Mouse (Mus musculus) hindbrain, embryonic 12.5 days (tissue): Measurements from ENCODE around the gene Atp1a1. TPM values are rescaled to one million over a fixed set of nuclear protein-coding genes. Genes with fewer than 3 reads are reported as not detected.
A peak's percentile ranks its signal among the peaks of the same experiment; 100 is the strongest.

Experiments used
- ATAC-seq: fragments of 200-750 bp; cut with Nextera tagmentation; 2 replicates; pipeline ENCODE4 v1.8.0; 2017; ENCODE audit warnings: moderate TSS enrichment; ENCODE audit not compliant: low FRiP score
- H3K27ac ChIP-seq: fragments of 300-500 bp; sonication (generic); 2 replicates; pipeline ENCODE4 v1.5.1; 2016; ENCODE audit warnings: mild to moderate bottlenecking
- H3K27me3 ChIP-seq: fragments of 300-500 bp; sonication (generic); 2 replicates; pipeline ENCODE4 v1.6.1; 2016; ENCODE audit warnings: mild to moderate bottlenecking
- H3K36me3 ChIP-seq: fragments of 300-500 bp; sonication (generic); 2 replicates; pipeline ENCODE4 v1.6.1; 2016; ENCODE audit warnings: mild to moderate bottlenecking
- H3K4me1 ChIP-seq: fragments of 300-500 bp; sonication (generic); 2 replicates; pipeline ENCODE4 v1.6.1; 2016
- H3K4me2 ChIP-seq: fragments of 300-500 bp; sonication (generic); replicated peaks from 2 replicates; pipeline ENCODE4 v1.6.1; 2016; ENCODE audit warnings: mild to moderate bottlenecking
- H3K4me3 ChIP-seq: fragments of 300-500 bp; sonication (generic); 2 replicates; pipeline ENCODE4 v1.5.1; 2016; ENCODE audit warnings: mild to moderate bottlenecking
- H3K9ac ChIP-seq: fragments of 300-500 bp; sonication (generic); 2 replicates; pipeline ENCODE4 v1.6.1; 2016; ENCODE audit warnings: mild to moderate bottlenecking, moderate library complexity
- H3K9me3 ChIP-seq: fragments of 300-500 bp; sonication (generic); replicated peaks from 2 replicates; pipeline ENCODE4 v1.6.1; 2016; ENCODE audit warnings: mild to moderate bottlenecking
- WGBS: fragments of 180-500 bp; shearing (Covaris S2); methylation state at CpG from one replicate; pipeline ENCODE4 v1.1.7; 2016; 5-methylcytosine and 5-hydroxymethylcytosine counted together
- polyA plus RNA-seq: library from polyadenylated mRNA; unstranded; fragments of >200 nt; fragmentation: Nextera tagmentation; extraction: Ambion mirVana; gene quantifications from 2 replicates; pipeline ENCODE4 v1.2.1, GENCODE M21; 2016

Atp1a1 gene
- polyA plus RNA-seq, 1 experiment from 2014 or later = 63.0 TPM

GRCm38 (mm10) chr3:101530928-101531327 lies 73.6 kb downstream of the Atp1a1 start:
- ATAC-seq = no peak
- no peaks in the 10 kb centered on the region for H3K27me3 ChIP-seq
- no peaks in the 10 kb centered on the region for H3K9me3 ChIP-seq
- no peak overlapping the region for H3K4me2 ChIP-seq
- H3K4me1 ChIP-seq = peaks cover 18% of the 10 kb centered on the region
- H3K27ac ChIP-seq = no peak overlapping the region
- no peak overlapping the region for H3K9ac ChIP-seq
- H3K36me3 ChIP-seq = no peaks in the 10 kb centered on the region
- 69% methylated on average over 10 of the region's 10 CpGs for WGBS
- no peak overlapping the region for H3K4me3 ChIP-seq

DNA sequence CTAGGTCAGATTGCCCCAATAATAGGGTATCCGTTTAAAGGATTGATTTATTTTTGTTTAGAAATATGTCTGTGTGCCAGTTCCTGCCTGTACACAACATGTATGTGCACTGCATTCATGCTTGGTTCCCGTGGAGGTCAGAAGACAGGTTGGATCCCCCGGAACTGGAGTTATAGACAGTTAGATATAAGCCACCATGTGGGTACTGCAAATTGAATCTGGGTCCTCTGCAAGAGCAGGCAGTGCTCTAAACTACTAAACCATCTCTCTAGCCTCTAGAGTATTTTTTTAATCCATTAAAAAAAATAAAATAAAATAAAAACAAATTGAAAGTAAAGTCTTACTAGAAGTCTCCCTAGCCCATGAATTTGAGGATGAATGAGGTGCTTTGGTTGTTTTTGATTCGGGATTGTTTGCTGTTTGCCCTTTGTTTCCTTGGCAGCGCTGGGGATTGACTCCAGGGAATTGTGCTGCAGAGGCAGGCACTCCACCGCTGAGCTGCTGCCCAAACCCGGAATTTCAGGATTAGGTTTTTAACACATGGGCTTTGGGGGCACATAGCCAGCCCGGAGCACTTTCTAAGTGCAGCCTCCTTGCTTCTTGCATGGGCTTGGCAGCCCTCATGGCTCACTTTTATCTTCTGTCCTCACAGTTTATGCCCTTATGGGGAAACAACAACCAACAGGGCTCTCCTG lies 75.4 kb downstream of the Atp1a1 start:
- Histone ChIP-seq H3K4me2 (peak overlapping the region; percentile 22; the same call in 1 of the 2 replicates), H3K9me3 (no peaks in the 10 kb centered on the region), H3K9ac (peak overlapping the region; percentile 18), H3K27me3 (no peaks in the 10 kb centered on the region), H3K4me1 (peaks cover 18% of the 10 kb centered on the region), H3K27ac (0 out of 2 replicates have a peak overlapping the region, but pooled peaks have one; percentile 17), H3K36me3 (no peaks in the 10 kb centered on the region), H3K4me3 (no peak overlapping the region)
- 0 out of 2 replicates have a peak, but pooled peaks have one; percentile 20 for ATAC-seq
- WGBS = 22% methylated on average over 8 of the region's 8 CpGs

GRCm38 (mm10) chr3:101528157-101528899 lies 76.2 kb downstream of the Atp1a1 start:
- H3K27ac ChIP-seq = peak overlapping the region; percentile 30; the same call in 1 of the 2 replicates
- peak; percentile 57 for ATAC-seq

GRCm38 (mm10) chr3:101526603-101527002 lies 77.9 kb downstream of the Atp1a1 start:
- no peaks in the 10 kb centered on the region for H3K27me3 ChIP-seq
- H3K36me3 ChIP-seq = no peaks in the 10 kb centered on the region
- no peak overlapping the region for H3K4me3 ChIP-seq
- no peaks in the 10 kb centered on the region for H3K9me3 ChIP-seq
- no peak overlapping the region for H3K4me2 ChIP-seq
- no peak overlapping the region for H3K9ac ChIP-seq
- 84% methylated on average over 11 of the region's 11 CpGs for WGBS
- H3K4me1 ChIP-seq = peaks cover 29% of the 10 kb centered on the region
- H3K27ac ChIP-seq = no peak overlapping the region
- no peak for ATAC-seq

More at GRCm38 (mm10) chr3:101528157-101528899, 76.2 kb downstream of the Atp1a1 start:
- no peak overlapping the region for H3K4me3 ChIP-seq
- 26% methylated on average over 6 of the region's 8 CpGs for WGBS
- no peak overlapping the region for H3K4me2 ChIP-seq
- no peaks in the 10 kb centered on the region for H3K9me3 ChIP-seq
- peak overlapping the region; percentile 18; the same call in 1 of the 2 replicates for H3K9ac ChIP-seq
- H3K27me3 ChIP-seq = no peaks in the 10 kb centered on the region
- peaks cover 18% of the 10 kb centered on the region for H3K4me1 ChIP-seq
- H3K36me3 ChIP-seq = no peaks in the 10 kb centered on the region

Other genes with a start within 250 kb of the Atp1a1 start
- gene Igsf3, start 227.6 kb downstream of the Atp1a1 start, polyA plus RNA-seq = 61.9 and 66.4 TPM in 2 replicates
- gene Mab21l3, start 244.3 kb upstream of the Atp1a1 start, polyA plus RNA-seq = 0.71 and 0.72 TPM in 2 replicates